Mouse (Mus musculus) cerebellum, adult 2 months (tissue): Measurements from ENCODE around the gene Acsl5.

Source experiments
- CTCF ChIP-seq: fragments of 200-500 bp; IDR thresholded peaks from 2 replicates; pipeline ENCODE4 v1.5.1; 2011; ENCODE audit warnings: low read depth, mild to moderate bottlenecking, control low read depth, low read length, moderate library complexity, borderline replicate concordance; ENCODE audit not compliant: insufficient read depth
- POLR2A ChIP-seq: fragments of 200-500 bp; IDR thresholded peaks from 2 replicates; pipeline ENCODE4 v1.6.1; 2011; ENCODE audit warnings: low read length, control low read depth, borderline replicate concordance; ENCODE audit not compliant: insufficient read depth

DNA sequence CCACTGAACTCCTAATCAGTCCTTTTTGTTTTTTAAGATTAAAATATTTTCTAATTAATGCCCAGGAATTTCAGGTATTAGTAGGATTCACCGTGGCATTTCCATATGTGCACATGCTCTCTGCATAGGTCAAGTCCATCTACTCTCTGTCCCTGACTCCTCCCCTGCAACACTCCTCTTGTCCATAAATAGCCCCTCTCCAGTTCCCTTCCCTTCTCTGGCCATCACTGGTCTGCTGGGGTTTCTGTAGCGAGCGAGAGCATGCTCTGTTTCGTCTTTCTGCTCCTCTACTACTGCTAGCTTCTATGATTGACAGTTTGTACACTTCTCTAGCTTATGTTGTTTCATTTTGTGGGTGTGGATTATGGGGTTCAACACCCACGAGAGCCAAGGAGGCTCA is 80.0 kb downstream of the Acsl5 start:
- TF ChIP-seq CTCF, result no peak
- no peak for TF ChIP-seq POLR2A
